Mouse (Mus musculus) E14TG2a.4 (cell line): ENCODE data around the gene Tnrc6a.

Experiments
- CTCF ChIP-seq: conservative IDR thresholded peaks from 2 replicates; pipeline ENCODE4 v1.5.1; 2014; ENCODE audit warnings: low read length
- NANOG ChIP-seq: IDR thresholded peaks from 2 replicates; pipeline ENCODE4 v1.6.1; 2014; ENCODE audit warnings: borderline replicate concordance, low read length, mixed read lengths

- TF ChIP-seq CTCF (no peak), NANOG (no peak)
Measured at GRCm38 (mm10) chr7:123127981-123128380, 4.3 kb downstream of the Tnrc6a start.
